Mouse (Mus musculus): ENCODE data around the gene Ptprb. TPM values are rescaled to one million over a fixed set of nuclear protein-coding genes. Genes with fewer than 3 reads are reported as not detected.

Gene Ptprb
- polyA plus RNA-seq (2015; fragmentation: Nextera tagmentation; extraction: Ambion mirVana): 2.1 and 2.2 TPM in 2 replicates

DNA sequence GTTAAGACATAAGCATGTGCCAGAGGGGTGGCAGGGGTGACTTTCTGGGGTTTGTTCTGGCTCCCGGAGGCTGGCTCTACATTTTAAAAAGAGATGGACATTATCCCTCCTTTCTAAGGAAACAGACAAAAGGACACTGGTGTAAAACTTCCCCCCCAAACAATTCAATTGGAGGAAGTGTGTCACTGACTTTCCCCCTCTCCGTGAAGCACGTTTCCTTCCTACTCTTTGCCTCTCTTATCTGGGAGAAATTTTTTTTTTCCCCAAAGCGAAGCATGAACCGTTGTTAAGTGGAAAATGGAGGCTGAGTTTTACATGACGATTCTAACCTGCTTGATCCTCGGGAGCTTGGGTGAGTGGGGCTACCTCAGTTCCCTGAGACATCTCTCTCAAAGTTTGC, at the start of gene Ptprb:
TSS of gene Ptprb (plus strand) at position 244 of the 400 bp plus-strand sequence.
- no peak for ATAC-seq
- H3K27ac ChIP-seq: no peak within 1 kb of the TSS
- H3K4me2 ChIP-seq: no peak within 1 kb of the TSS
- no peaks in the 10 kb centered on the region for H3K9me3 ChIP-seq (replicated peaks)
- 76% methylated on average over 7 of the region's 7 CpGs for WGBS
- H3K27me3 ChIP-seq: no peaks in the 10 kb centered on the region
- no peak within 1 kb of the TSS for H3K4me3 ChIP-seq
- H3K9ac ChIP-seq: no peak within 1 kb of the TSS
- H3K36me3 ChIP-seq (ENCODE audit: poor library complexity, severe bottlenecking): no peaks in the 10 kb centered on the region
- no peaks in the 10 kb centered on the region for H3K4me1 ChIP-seq

DNA sequence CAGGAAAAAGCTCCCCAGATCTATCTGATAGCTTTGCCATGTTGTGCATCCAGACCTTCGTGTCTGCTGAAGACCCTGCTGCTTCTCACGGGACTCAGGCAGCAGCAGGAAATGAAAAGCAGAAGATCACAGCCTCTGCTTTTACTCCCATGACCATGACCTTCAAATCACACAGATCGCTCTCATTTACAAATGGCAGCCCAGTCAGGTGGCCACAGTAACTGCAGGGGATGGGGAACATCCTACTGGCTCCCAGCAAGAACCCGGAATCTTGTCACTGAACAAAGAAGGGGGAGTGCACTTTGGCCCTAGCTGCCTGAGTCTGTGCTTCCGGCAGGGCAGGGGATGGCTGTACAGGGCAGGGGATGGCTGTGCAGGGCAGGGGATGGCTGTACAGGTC, 40.0 kb upstream of the Ptprb start:
- H3K27ac ChIP-seq: no peak overlapping the region
- no peaks in the 10 kb centered on the region for H3K4me1 ChIP-seq
- no peak overlapping the region for H3K4me2 ChIP-seq
- H3K9me3 ChIP-seq (replicated peaks): no peaks in the 10 kb centered on the region
- no peak for ATAC-seq
- no peak overlapping the region for H3K4me3 ChIP-seq
- no peak overlapping the region for H3K9ac ChIP-seq
- WGBS: 62% methylated on average over 5 of the region's 5 CpGs
- H3K36me3 ChIP-seq (ENCODE audit: poor library complexity, severe bottlenecking): no peaks in the 10 kb centered on the region
- no peaks in the 10 kb centered on the region for H3K27me3 ChIP-seq

DNA sequence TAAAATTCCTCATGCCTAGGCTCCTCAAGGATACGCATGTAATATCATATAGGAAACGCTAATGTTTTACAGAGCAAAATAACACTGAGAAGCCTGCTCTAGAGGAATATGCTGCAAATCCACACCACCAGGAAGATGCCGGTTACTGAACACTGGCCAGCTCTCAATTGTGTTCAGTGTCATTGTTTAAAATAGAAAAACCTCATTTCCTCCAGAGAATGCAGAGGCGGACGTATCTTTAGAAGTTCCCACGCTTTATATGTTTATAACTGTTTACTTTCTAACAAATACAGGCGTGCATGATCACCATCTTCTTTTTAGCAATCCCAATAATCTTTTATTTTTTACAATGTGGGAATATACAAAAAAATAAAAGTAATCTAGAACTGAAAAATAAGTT, 33.1 kb upstream of the Ptprb start:
- ATAC-seq: no peak
- no peak overlapping the region for H3K27ac ChIP-seq
- H3K9ac ChIP-seq: no peak overlapping the region
- no peaks in the 10 kb centered on the region for H3K36me3 ChIP-seq (ENCODE audit: poor library complexity, severe bottlenecking)
- H3K4me2 ChIP-seq: no peak overlapping the region
- no peaks in the 10 kb centered on the region for H3K27me3 ChIP-seq
- no peaks in the 10 kb centered on the region for H3K4me1 ChIP-seq
- H3K9me3 ChIP-seq (replicated peaks): no peaks in the 10 kb centered on the region
- WGBS: 75% methylated on average over 7 of the region's 7 CpGs
- no peak overlapping the region for H3K4me3 ChIP-seq

DNA sequence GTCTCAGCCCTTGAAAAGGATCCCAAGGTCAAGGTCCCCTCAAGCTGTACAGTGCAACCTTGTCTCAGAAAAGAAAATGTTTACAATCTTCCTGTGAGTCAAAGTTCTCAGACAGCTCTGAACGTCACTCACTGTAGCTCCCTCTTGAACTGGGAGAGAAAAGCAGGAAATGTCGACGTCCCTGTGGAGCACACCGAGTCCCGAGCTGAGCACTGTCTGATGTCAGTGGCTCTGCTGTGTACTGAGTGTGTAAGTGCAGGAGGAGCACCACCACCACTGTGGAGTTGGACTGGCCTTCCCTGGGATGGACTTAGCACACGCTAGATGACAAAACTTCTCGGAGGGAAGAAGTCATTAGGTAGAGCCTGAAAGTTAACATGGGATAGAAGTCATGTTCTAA, 31.9 kb upstream of the Ptprb start:
- H3K4me2 ChIP-seq: no peak overlapping the region
- no peak for ATAC-seq
- 72% methylated on average over 7 of the region's 7 CpGs for WGBS
- no peaks in the 10 kb centered on the region for H3K4me1 ChIP-seq
- H3K36me3 ChIP-seq (ENCODE audit: poor library complexity, severe bottlenecking): no peaks in the 10 kb centered on the region
- H3K27me3 ChIP-seq: no peaks in the 10 kb centered on the region
- no peak overlapping the region for H3K4me3 ChIP-seq
- no peak overlapping the region for H3K9ac ChIP-seq
- H3K9me3 ChIP-seq (replicated peaks): no peaks in the 10 kb centered on the region
- H3K27ac ChIP-seq: no peak overlapping the region

DNA sequence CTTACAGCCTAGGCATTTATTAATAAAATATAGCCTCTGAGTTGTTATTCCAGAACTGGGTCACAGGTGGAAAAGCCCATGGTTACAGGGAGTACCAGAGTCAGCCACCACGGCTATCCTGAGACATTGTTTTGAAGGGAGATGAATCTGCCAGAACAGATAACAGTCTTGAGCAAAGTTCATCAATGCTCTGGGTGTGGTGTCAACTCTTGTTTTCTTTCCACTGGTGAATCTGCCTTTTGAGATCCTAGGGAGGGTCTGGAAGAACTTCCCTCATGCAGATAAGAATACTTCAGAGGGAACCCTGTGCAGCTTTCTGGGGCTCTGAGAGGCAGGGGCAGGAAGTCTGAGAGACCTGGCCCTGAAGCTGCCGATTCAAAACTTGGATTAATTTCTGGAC, 29.7 kb upstream of the Ptprb start:
- H3K9ac ChIP-seq: no peak overlapping the region
- no peak overlapping the region for H3K4me3 ChIP-seq
- H3K27ac ChIP-seq: no peak overlapping the region
- no peaks in the 10 kb centered on the region for H3K27me3 ChIP-seq
- ATAC-seq: no peak
- no peaks in the 10 kb centered on the region for H3K36me3 ChIP-seq (ENCODE audit: poor library complexity, severe bottlenecking)
- H3K9me3 ChIP-seq (replicated peaks): no peaks in the 10 kb centered on the region
- H3K4me2 ChIP-seq: no peak overlapping the region
- H3K4me1 ChIP-seq: no peaks in the 10 kb centered on the region
- WGBS: 81% methylated on average over 2 of the region's 2 CpGs

DNA sequence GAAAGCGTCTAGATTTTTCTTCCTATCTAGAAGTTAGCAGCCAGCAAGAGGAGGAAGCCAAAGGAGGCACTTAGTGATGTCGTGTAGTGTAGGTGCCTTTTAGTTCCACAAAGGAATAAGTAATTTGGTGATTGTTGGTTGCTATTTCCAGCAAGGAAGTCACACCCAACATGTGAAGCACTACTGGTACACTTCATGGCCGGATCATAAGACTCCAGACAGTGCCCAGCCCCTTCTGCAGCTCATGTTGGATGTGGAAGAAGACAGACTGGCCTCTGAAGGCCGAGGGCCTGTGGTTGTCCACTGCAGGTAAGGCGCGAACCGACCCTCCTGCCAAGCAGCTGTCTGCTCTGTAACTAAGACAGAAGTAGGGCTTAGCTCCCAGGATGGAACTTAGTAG, 22.7 kb upstream of the Ptprb start:
- Histone ChIP-seq H3K36me3 (ENCODE audit: poor library complexity, severe bottlenecking) (no peaks in the 10 kb centered on the region), H3K4me2 (no peak overlapping the region), H3K27me3 (no peaks in the 10 kb centered on the region), H3K4me3 (no peak overlapping the region), H3K27ac (no peak overlapping the region), H3K9me3 (replicated peaks) (no peaks in the 10 kb centered on the region), H3K4me1 (no peaks in the 10 kb centered on the region), H3K9ac (no peak overlapping the region)
- WGBS: 94% methylated on average over 7 of the region's 7 CpGs
- no peak for ATAC-seq

DNA sequence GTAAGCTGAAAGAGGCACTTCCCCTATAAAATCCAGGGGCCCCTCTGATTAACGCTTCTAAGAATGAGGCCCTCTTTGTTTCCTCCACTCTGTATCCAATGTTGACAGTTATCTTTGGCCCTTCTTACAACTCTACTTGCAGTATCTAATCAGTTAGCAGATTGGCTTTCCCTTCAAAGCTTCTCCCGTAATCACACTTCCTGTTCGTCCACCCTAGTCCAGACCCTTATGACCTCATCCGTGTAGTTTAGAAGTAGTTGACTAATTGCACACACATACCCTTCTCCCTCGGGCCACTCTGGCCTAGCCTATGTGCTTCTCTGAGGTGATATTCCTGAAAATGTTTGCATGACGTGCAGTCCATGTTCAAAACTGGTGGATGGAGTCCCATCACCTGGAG, 21.4 kb upstream of the Ptprb start:
- no peaks in the 10 kb centered on the region for H3K27me3 ChIP-seq
- ATAC-seq: no peak
- no peak overlapping the region for H3K27ac ChIP-seq
- 89% methylated on average over 6 of the region's 6 CpGs for WGBS
- no peaks in the 10 kb centered on the region for H3K36me3 ChIP-seq (ENCODE audit: poor library complexity, severe bottlenecking)
- no peak overlapping the region for H3K9ac ChIP-seq
- no peaks in the 10 kb centered on the region for H3K4me1 ChIP-seq
- H3K4me3 ChIP-seq: no peak overlapping the region
- no peak overlapping the region for H3K4me2 ChIP-seq
- H3K9me3 ChIP-seq (replicated peaks): no peaks in the 10 kb centered on the region

DNA sequence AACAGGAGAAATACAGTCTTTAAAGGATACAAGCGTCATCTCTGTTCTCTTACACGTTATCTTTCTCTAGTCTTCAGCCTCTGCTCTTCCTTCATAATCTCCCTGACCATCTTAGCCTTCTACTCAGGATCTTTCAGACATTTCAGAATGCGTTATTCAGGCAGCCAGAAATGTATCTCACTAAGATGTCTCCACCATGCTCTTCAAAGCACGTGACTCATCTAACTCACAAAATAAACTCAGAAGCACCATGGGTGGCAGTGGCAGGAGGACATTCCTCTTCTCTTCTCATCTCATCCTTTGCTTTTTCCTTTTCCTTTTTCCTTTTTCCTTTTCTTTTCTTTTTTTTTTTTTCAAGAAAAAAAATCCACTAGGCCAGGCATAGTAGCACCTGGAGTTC, 16.0 kb upstream of the Ptprb start:
- 82% methylated on average over 4 of the region's 4 CpGs for WGBS
- no peaks in the 10 kb centered on the region for H3K4me1 ChIP-seq
- no peak for ATAC-seq
- H3K27ac ChIP-seq: no peak overlapping the region
- H3K27me3 ChIP-seq: no peaks in the 10 kb centered on the region
- H3K36me3 ChIP-seq (ENCODE audit: poor library complexity, severe bottlenecking): no peaks in the 10 kb centered on the region
- H3K9me3 ChIP-seq (replicated peaks): no peaks in the 10 kb centered on the region
- no peak overlapping the region for H3K4me3 ChIP-seq
- H3K4me2 ChIP-seq: no peak overlapping the region
- no peak overlapping the region for H3K9ac ChIP-seq

DNA sequence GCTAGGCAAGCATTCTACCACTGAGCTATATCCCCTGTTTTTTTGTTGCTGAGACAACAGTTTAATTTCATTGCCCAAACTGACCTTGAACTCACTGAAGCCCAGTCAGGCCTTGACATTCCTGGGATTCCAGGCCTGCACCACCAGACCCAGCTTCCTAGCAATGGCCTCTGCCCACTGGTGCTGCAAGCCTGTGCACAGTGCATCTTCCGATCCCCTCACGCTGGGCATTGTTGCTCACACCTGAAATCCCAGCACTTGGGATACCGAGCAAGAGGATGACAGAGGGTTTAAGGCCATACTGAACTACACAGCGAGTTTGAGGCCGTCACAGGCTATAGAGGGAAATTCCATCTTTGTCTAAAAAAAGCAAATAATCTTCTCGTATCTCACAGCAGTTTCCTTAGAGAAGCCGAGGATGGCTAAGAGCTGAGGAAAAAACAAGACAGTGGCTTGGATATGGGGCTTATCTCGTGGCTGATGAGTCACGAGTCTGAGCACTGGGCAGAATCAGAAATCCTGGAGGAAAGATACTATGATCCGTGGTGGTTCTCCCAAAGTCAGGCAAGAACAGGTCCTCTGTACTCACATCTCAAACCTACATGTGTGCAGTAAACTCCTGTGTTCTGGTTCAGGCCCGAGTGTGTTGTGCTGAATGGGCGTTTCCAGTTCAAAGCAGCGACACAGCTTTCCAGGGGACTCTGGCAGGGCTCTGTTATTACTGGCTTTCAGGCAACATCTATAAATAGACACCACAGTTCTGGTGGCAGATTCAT, 14.5 kb upstream of the Ptprb start:
- Histone ChIP-seq H3K4me1 (no peaks in the 10 kb centered on the region), H3K4me3 (no peak overlapping the region), H3K27me3 (no peaks in the 10 kb centered on the region), H3K4me2 (no peak overlapping the region), H3K36me3 (ENCODE audit: poor library complexity, severe bottlenecking) (no peaks in the 10 kb centered on the region), H3K9me3 (replicated peaks) (no peaks in the 10 kb centered on the region), H3K27ac (no peak overlapping the region), H3K9ac (no peak overlapping the region)
- no peak for ATAC-seq
- 78% methylated on average over 13 of the region's 13 CpGs for WGBS

DNA sequence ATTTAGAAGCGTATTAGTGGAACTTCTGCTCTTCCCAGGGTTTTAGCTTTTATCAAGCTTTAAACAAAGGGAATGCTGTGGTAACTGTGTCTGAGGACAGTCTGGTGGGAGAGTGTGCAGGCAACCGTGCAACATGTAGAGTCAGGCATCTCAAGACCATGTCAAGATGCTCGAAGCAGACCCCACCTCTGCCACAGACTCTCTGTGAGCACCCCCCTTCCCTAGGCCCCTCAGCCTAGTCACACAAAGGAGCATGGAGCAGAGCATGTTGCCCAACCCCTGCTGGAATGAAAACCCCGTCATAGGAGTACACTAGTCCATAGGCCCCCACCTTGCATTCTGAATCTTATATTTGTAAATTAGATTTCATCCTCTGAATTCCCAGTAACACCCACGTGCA, 13.8 kb upstream of the Ptprb start:
- WGBS: 75% methylated on average over 5 of the region's 5 CpGs

DNA sequence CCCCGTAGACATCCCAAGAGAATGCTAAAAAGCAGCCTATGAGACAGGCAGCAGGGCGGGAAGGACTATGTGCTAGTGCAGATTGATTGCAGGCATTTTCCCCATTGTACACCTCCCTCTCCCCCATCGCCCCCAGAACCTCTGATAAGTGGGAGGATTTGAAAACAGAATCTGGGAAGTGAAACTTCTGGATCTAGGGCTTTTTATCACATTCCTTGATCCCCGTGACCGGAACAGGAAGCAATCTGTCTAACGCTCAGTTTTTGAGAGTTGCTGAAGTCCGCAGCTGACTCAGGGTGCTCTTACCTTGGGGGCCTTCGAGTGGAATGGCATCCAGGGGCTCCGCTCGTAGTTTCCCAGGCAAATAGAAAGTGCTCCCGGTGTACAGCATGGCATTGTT, 10.8 kb upstream of the Ptprb start:
- no peak overlapping the region for H3K9ac ChIP-seq
- no peaks in the 10 kb centered on the region for H3K9me3 ChIP-seq (replicated peaks)
- H3K27ac ChIP-seq: no peak overlapping the region
- H3K4me2 ChIP-seq: no peak overlapping the region
- 88% methylated on average over 11 of the region's 11 CpGs for WGBS
- H3K4me3 ChIP-seq: no peak overlapping the region
- no peaks in the 10 kb centered on the region for H3K4me1 ChIP-seq
- no peak for ATAC-seq
- no peaks in the 10 kb centered on the region for H3K27me3 ChIP-seq
- H3K36me3 ChIP-seq (ENCODE audit: poor library complexity, severe bottlenecking): no peaks in the 10 kb centered on the region

More for the DNA sequence above, 13.8 kb upstream of the Ptprb start:
- Histone ChIP-seq H3K4me1 (no peaks in the 10 kb centered on the region), H3K27ac (no peak overlapping the region), H3K9ac (no peak overlapping the region), H3K36me3 (ENCODE audit: poor library complexity, severe bottlenecking) (no peaks in the 10 kb centered on the region), H3K9me3 (replicated peaks) (no peaks in the 10 kb centered on the region), H3K4me2 (no peak overlapping the region), H3K4me3 (no peak overlapping the region), H3K27me3 (no peaks in the 10 kb centered on the region)
- no peak for ATAC-seq

DNA sequence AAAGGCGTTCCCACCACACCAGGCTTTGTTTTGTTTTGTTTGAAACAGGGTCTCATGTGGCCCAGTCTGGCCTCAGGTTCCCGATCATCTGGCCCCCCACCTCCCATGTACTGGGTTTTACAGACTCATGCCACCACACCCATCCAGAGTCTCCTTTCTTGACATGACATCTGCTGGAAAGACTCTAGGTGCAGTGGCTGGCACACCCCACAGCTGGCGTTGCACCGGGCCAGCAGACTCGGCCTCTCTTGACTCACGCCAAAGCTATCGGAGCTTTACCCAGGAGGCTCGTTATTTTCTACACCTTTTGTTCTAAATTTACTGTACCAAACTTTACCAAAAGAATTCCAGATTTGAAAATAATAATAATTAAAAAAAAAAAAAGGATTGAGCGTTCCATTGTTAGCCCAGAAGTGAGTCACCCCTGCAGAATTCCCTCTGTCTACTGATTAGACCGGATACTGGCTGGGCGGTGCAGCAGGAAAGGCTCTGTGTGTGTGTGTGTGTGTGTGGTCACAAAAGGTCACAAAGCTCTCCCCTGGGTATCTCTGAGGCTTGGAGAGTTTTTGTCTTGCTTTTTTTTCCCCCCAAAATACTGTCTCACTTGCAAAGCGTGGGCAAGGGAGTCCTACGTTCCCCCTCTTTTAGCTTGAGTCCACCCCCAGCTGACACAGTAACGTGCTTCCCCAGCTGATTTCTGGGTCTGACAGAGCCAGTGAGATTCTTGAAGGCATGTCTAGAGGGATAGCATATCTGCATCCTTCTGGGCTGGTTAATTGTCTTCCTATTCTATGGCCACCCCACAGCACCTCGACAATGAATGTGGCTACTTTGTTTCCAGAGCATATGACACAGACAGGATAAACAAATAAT, 8.5 kb upstream of the Ptprb start:
- Histone ChIP-seq H3K4me2 (no peak overlapping the region), H3K27ac (no peak overlapping the region), H3K4me1 (no peaks in the 10 kb centered on the region), H3K36me3 (ENCODE audit: poor library complexity, severe bottlenecking) (no peaks in the 10 kb centered on the region), H3K9ac (no peak overlapping the region), H3K9me3 (replicated peaks) (no peaks in the 10 kb centered on the region), H3K4me3 (no peak overlapping the region), H3K27me3 (no peaks in the 10 kb centered on the region)
- ATAC-seq: no peak
- WGBS: 72% methylated on average over 15 of the region's 15 CpGs

All from forebrain, embryonic 13.5 days (tissue).